Mouse (Mus musculus): ENCODE measurements around the gene Clcn3.

GRCm38 (mm10) chr8:60895878-60896277 is 87.2 kb downstream of the Clcn3 start:
- TF ChIP-seq CTCF (IDR thresholded peaks at IDR 0.05; ENCODE audit: extremely low read depth, insufficient read depth, low read length): no peak
- no peak for TF ChIP-seq POLR2A (IDR thresholded peaks at IDR 0.05; ENCODE audit: extremely low read depth, insufficient read depth, low read length)

All from cortical plate, adult 2 months (tissue).